Mouse (Mus musculus): Measurements from ENCODE around the gene Samd3.

DNA sequence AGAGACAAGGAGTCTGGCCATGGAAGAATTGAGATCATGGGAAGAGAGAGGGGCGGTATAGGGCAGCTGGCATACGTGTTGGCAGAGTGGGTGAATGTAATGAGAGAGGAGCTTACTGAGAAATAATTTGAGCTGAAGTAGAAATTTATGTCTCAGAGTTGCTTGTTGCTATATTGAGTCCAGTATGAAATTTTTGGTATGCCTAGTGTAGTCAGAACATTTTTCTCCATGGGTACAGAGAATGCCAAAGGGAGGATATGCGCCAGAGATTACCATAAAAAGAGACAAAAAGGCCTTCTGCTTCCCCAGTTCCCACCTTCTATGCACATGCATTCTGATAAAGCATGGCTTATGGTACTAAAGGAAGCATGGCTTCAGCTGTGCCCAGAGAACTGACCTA, 13.7 kb downstream of the Samd3 start:
- no peak for TF ChIP-seq CTCF (IDR thresholded peaks at IDR 0.05; ENCODE audit: insufficient read depth, low read length)
- TF ChIP-seq POLR2A (IDR thresholded peaks at IDR 0.05; ENCODE audit: borderline replicate concordance, extremely low read depth, low read depth, low read length) = no peak
